Mouse (Mus musculus): ENCODE results near the gene Acsl1. TPM values are rescaled to one million over a fixed set of nuclear protein-coding genes. Genes with fewer than 3 reads are reported as not detected.

The Acsl1 gene
- polyA plus RNA-seq, 1 experiment from 2014 or later, result 9.8 TPM

GRCm38 (mm10) chr8:46530541-46530940, 59.7 kb downstream of the Acsl1 start:
- no peak overlapping the region for H3K27ac ChIP-seq (ENCODE audit: low read depth, low read length)
- ATAC-seq (ENCODE audit: low FRiP score) (no peak), DNase-seq (ENCODE audit: low spot score) (no peak)
- no peak overlapping the region for H3K4me3 ChIP-seq (ENCODE audit: low read depth, low read length)
- H3K36me3 ChIP-seq (ENCODE audit: control insufficient read depth, insufficient read depth, low read length), result no peaks in the 10 kb centered on the region
- H3K4me1 ChIP-seq (replicated peaks; ENCODE audit: control insufficient read depth, insufficient read depth, low read length), result no peaks in the 10 kb centered on the region
- no peak overlapping the region for H3K4me2 ChIP-seq (replicated peaks; ENCODE audit: low read depth, low read length)
- H3K9me3 ChIP-seq (ENCODE audit: control insufficient read depth, low read length), result no peaks in the 10 kb centered on the region
- no peak overlapping the region for H3K9ac ChIP-seq (ENCODE audit: low read depth, low read length)
- H3K27me3 ChIP-seq (ENCODE audit: control insufficient read depth, insufficient read depth, low read length), result no peaks in the 10 kb centered on the region
- 51% methylated on average over 4 of the region's 4 CpGs for WGBS

- Histone ChIP-seq H3K36me3 (ENCODE audit: control insufficient read depth, insufficient read depth, low read length) (no peaks in the 10 kb centered on the region), H3K4me2 (replicated peaks; ENCODE audit: low read depth, low read length) (no peak overlapping the region), H3K9me3 (ENCODE audit: control insufficient read depth, low read length) (no peaks in the 10 kb centered on the region), H3K4me1 (replicated peaks; ENCODE audit: control insufficient read depth, insufficient read depth, low read length) (no peaks in the 10 kb centered on the region), H3K9ac (ENCODE audit: low read depth, low read length) (no peak overlapping the region), H3K27me3 (ENCODE audit: control insufficient read depth, insufficient read depth, low read length) (no peaks in the 10 kb centered on the region), H3K4me3 (ENCODE audit: low read depth, low read length) (no peak overlapping the region), H3K27ac (ENCODE audit: low read depth, low read length) (no peak overlapping the region)
- ATAC-seq (ENCODE audit: low FRiP score), result no peak
- 85% methylated on average over 7 of the region's 7 CpGs for WGBS
- DNase-seq (ENCODE audit: low spot score), result no peak
Observed at GRCm38 (mm10) chr8:46533926-46534325, 63.1 kb downstream of the Acsl1 start.

GRCm38 (mm10) chr8:46539701-46540100, 68.9 kb downstream of the Acsl1 start:
- Histone ChIP-seq H3K36me3 (ENCODE audit: control insufficient read depth, insufficient read depth, low read length) (no peaks in the 10 kb centered on the region), H3K27ac (ENCODE audit: low read depth, low read length) (no peak overlapping the region), H3K4me2 (replicated peaks; ENCODE audit: low read depth, low read length) (no peak overlapping the region), H3K4me1 (replicated peaks; ENCODE audit: control insufficient read depth, insufficient read depth, low read length) (no peaks in the 10 kb centered on the region), H3K4me3 (ENCODE audit: low read depth, low read length) (no peak overlapping the region), H3K9ac (ENCODE audit: low read depth, low read length) (no peak overlapping the region), H3K9me3 (ENCODE audit: control insufficient read depth, low read length) (no peaks in the 10 kb centered on the region), H3K27me3 (ENCODE audit: control insufficient read depth, insufficient read depth, low read length) (no peaks in the 10 kb centered on the region)
- ATAC-seq (ENCODE audit: low FRiP score) (no peak), DNase-seq (ENCODE audit: low spot score) (no peak)
- 69% methylated on average over 5 of the region's 5 CpGs for WGBS

GRCm38 (mm10) chr8:46543191-46543590, 72.4 kb downstream of the Acsl1 start:
- no peaks in the 10 kb centered on the region for H3K4me1 ChIP-seq (replicated peaks; ENCODE audit: control insufficient read depth, insufficient read depth, low read length)
- H3K36me3 ChIP-seq (ENCODE audit: control insufficient read depth, insufficient read depth, low read length), result no peaks in the 10 kb centered on the region
- DNase-seq (ENCODE audit: low spot score) (no peak), ATAC-seq (ENCODE audit: low FRiP score) (no peak)
- H3K27me3 ChIP-seq (ENCODE audit: control insufficient read depth, insufficient read depth, low read length), result no peaks in the 10 kb centered on the region
- WGBS, result 82% methylated on average over 7 of the region's 7 CpGs
- no peak overlapping the region for H3K4me3 ChIP-seq (ENCODE audit: low read depth, low read length)
- no peak overlapping the region for H3K27ac ChIP-seq (ENCODE audit: low read depth, low read length)
- H3K9me3 ChIP-seq (ENCODE audit: control insufficient read depth, low read length), result no peaks in the 10 kb centered on the region
- H3K9ac ChIP-seq (ENCODE audit: low read depth, low read length), result no peak overlapping the region
- H3K4me2 ChIP-seq (replicated peaks; ENCODE audit: low read depth, low read length), result no peak overlapping the region

GRCm38 (mm10) chr8:46543662-46544061, 72.8 kb downstream of the Acsl1 start:
- Histone ChIP-seq H3K27me3 (ENCODE audit: control insufficient read depth, insufficient read depth, low read length) (no peaks in the 10 kb centered on the region), H3K36me3 (ENCODE audit: control insufficient read depth, insufficient read depth, low read length) (no peaks in the 10 kb centered on the region), H3K4me3 (ENCODE audit: low read depth, low read length) (no peak overlapping the region), H3K9ac (ENCODE audit: low read depth, low read length) (no peak overlapping the region), H3K27ac (ENCODE audit: low read depth, low read length) (no peak overlapping the region), H3K4me2 (replicated peaks; ENCODE audit: low read depth, low read length) (no peak overlapping the region), H3K4me1 (replicated peaks; ENCODE audit: control insufficient read depth, insufficient read depth, low read length) (no peaks in the 10 kb centered on the region), H3K9me3 (ENCODE audit: control insufficient read depth, low read length) (no peaks in the 10 kb centered on the region)
- WGBS, result 84% methylated on average over 6 of the region's 6 CpGs
- no peak for DNase-seq (ENCODE audit: low spot score)
- ATAC-seq (ENCODE audit: low FRiP score), result no peak

- H3K36me3 ChIP-seq (ENCODE audit: control insufficient read depth, insufficient read depth, low read length), result no peaks in the 10 kb centered on the region
- H3K4me3 ChIP-seq (ENCODE audit: low read depth, low read length), result no peak overlapping the region
- no peak overlapping the region for H3K27ac ChIP-seq (ENCODE audit: low read depth, low read length)
- ATAC-seq (ENCODE audit: low FRiP score) (no peak), DNase-seq (ENCODE audit: low spot score) (no peak)
- H3K9ac ChIP-seq (ENCODE audit: low read depth, low read length), result no peak overlapping the region
- no peaks in the 10 kb centered on the region for H3K9me3 ChIP-seq (ENCODE audit: control insufficient read depth, low read length)
- H3K27me3 ChIP-seq (ENCODE audit: control insufficient read depth, insufficient read depth, low read length), result no peaks in the 10 kb centered on the region
- whole genome bisulfite sequencing, result 91% methylated on average over 5 of the region's 5 CpGs
- no peaks in the 10 kb centered on the region for H3K4me1 ChIP-seq (replicated peaks; ENCODE audit: control insufficient read depth, insufficient read depth, low read length)
- no peak overlapping the region for H3K4me2 ChIP-seq (replicated peaks; ENCODE audit: low read depth, low read length)
Observed at GRCm38 (mm10) chr8:46545854-46546253, 75.0 kb downstream of the Acsl1 start.

GRCm38 (mm10) chr8:46546431-46547176, 75.8 kb downstream of the Acsl1 start:
- no peak overlapping the region for H3K27ac ChIP-seq (ENCODE audit: low read depth, low read length)
- ATAC-seq (ENCODE audit: low FRiP score) (no peak), DNase-seq (ENCODE audit: low spot score) (no peak)
- H3K4me1 ChIP-seq (replicated peaks; ENCODE audit: control insufficient read depth, insufficient read depth, low read length), result no peaks in the 10 kb centered on the region
- no peak overlapping the region for H3K4me2 ChIP-seq (replicated peaks; ENCODE audit: low read depth, low read length)
- H3K4me3 ChIP-seq (ENCODE audit: low read depth, low read length), result no peak overlapping the region
- 79% methylated on average over 11 of the region's 11 CpGs for WGBS
- no peaks in the 10 kb centered on the region for H3K36me3 ChIP-seq (ENCODE audit: control insufficient read depth, insufficient read depth, low read length)
- no peaks in the 10 kb centered on the region for H3K27me3 ChIP-seq (ENCODE audit: control insufficient read depth, insufficient read depth, low read length)
- no peak overlapping the region for H3K9ac ChIP-seq (ENCODE audit: low read depth, low read length)
- no peaks in the 10 kb centered on the region for H3K9me3 ChIP-seq (ENCODE audit: control insufficient read depth, low read length)

GRCm38 (mm10) chr8:46547245-46547644, 76.4 kb downstream of the Acsl1 start:
- H3K4me1 ChIP-seq (replicated peaks; ENCODE audit: control insufficient read depth, insufficient read depth, low read length), result no peaks in the 10 kb centered on the region
- WGBS, result 57% methylated on average over 4 of the region's 4 CpGs
- H3K27ac ChIP-seq (ENCODE audit: low read depth, low read length), result no peak overlapping the region
- no peaks in the 10 kb centered on the region for H3K27me3 ChIP-seq (ENCODE audit: control insufficient read depth, insufficient read depth, low read length)
- DNase-seq (ENCODE audit: low spot score) (peak; percentile 79), ATAC-seq (ENCODE audit: low FRiP score) (no peak)
- no peak overlapping the region for H3K4me3 ChIP-seq (ENCODE audit: low read depth, low read length)
- no peaks in the 10 kb centered on the region for H3K9me3 ChIP-seq (ENCODE audit: control insufficient read depth, low read length)
- no peaks in the 10 kb centered on the region for H3K36me3 ChIP-seq (ENCODE audit: control insufficient read depth, insufficient read depth, low read length)
- H3K9ac ChIP-seq (ENCODE audit: low read depth, low read length), result no peak overlapping the region
- no peak overlapping the region for H3K4me2 ChIP-seq (replicated peaks; ENCODE audit: low read depth, low read length)

- no peak for ATAC-seq (ENCODE audit: low FRiP score)
- Histone ChIP-seq H3K4me3 (ENCODE audit: low read depth, low read length) (no peak overlapping the region), H3K27me3 (ENCODE audit: control insufficient read depth, insufficient read depth, low read length) (no peaks in the 10 kb centered on the region), H3K36me3 (ENCODE audit: control insufficient read depth, insufficient read depth, low read length) (no peaks in the 10 kb centered on the region), H3K4me1 (replicated peaks; ENCODE audit: control insufficient read depth, insufficient read depth, low read length) (no peaks in the 10 kb centered on the region), H3K9ac (ENCODE audit: low read depth, low read length) (no peak overlapping the region), H3K4me2 (replicated peaks; ENCODE audit: low read depth, low read length) (no peak overlapping the region), H3K27ac (ENCODE audit: low read depth, low read length) (no peak overlapping the region), H3K9me3 (ENCODE audit: control insufficient read depth, low read length) (no peaks in the 10 kb centered on the region)
- WGBS, result 88% methylated on average over 8 of the region's 8 CpGs
- DNase-seq (ENCODE audit: low spot score), result no peak
Observed at GRCm38 (mm10) chr8:46550058-46550457, 79.2 kb downstream of the Acsl1 start.
